Mouse (Mus musculus): ENCODE results near the gene Mnd1. TPM values are rescaled to one million over a fixed set of nuclear protein-coding genes. Genes with fewer than 3 reads are reported as not detected.

Gene Mnd1
- polyA plus RNA-seq, 1 experiment: 7.7 TPM

- Histone ChIP-seq H3K27me3 (ENCODE audit: control insufficient read depth, insufficient read depth, insufficient read length) (no peaks in the 10 kb centered on the region), H3K4me3 (no peak within 1 kb of the TSS), H3ac (ENCODE audit: control insufficient read depth, insufficient read length) (no peak within 1 kb of the TSS), H3K79me2 (ENCODE audit: control insufficient read depth, insufficient read depth) (no peaks in the 10 kb centered on the region), H3K36me3 (ENCODE audit: control insufficient read depth, insufficient read depth) (no peaks in the 10 kb centered on the region), H3K4me2 (ENCODE audit: low read depth) (no peak within 1 kb of the TSS)
- TF ChIP-seq MYOD1 (IDR thresholded peaks at IDR 0.05; ENCODE audit: control insufficient read depth in 1 of 3, insufficient read length in 2 of 3, low read depth in 2 of 3) (no peak), E2F4 (IDR thresholded peaks at IDR 0.05; ENCODE audit: insufficient read depth) (no peak), SRF (IDR thresholded peaks at IDR 0.05; ENCODE audit: control insufficient read depth, insufficient read length, low read depth) (no peak)
Measured at GRCm38 (mm10) chr3:84173581-84174154, 18.1 kb upstream of the Mnd1 start, which contains the start of gene Gm6525. Gm6525 (plus strand) TSS chr3:84174104.

- TF ChIP-seq CEBPB (IDR thresholded peaks at IDR 0.05; ENCODE audit: insufficient read depth, poor library complexity, severe bottlenecking) (no peak), SRF (IDR thresholded peaks at IDR 0.05; ENCODE audit: control insufficient read depth, insufficient read length, low read depth) (no peak), USF1 (IDR thresholded peaks at IDR 0.05; ENCODE audit: low read depth) (no peak), MYOG (IDR thresholded peaks at IDR 0.05; ENCODE audit: control insufficient read depth in 1 of 3, insufficient read depth in 1 of 3, insufficient read length in 2 of 3, low read depth in 2 of 3) (no peak), POLR2AphosphoS2 (IDR thresholded peaks at IDR 0.05; ENCODE audit: insufficient read length, low read depth) (no peak), REST (IDR thresholded peaks at IDR 0.05; ENCODE audit: insufficient read depth, insufficient read length) (no peak), MYOD1 (IDR thresholded peaks at IDR 0.05; ENCODE audit: control insufficient read depth in 1 of 3, insufficient read length in 2 of 3, low read depth in 2 of 3) (no peak), POLR2A (IDR thresholded peaks at IDR 0.05; ENCODE audit: insufficient read length, low read depth) (no peak), MAX (IDR thresholded peaks at IDR 0.05; ENCODE audit: low read depth) (no peak), TCF3 (IDR thresholded peaks at IDR 0.05; ENCODE audit: insufficient read length, low read depth) (no peak), E2F4 (IDR thresholded peaks at IDR 0.05; ENCODE audit: insufficient read depth) (no peak)
- Histone ChIP-seq H3K27me3 (ENCODE audit: control insufficient read depth, insufficient read depth, insufficient read length) (no peaks in the 10 kb centered on the region), H3K79me2 (ENCODE audit: control insufficient read depth, insufficient read depth) (no peaks in the 10 kb centered on the region), H3K4me3 (no peak overlapping the region), H3K36me3 (ENCODE audit: control insufficient read depth, insufficient read depth) (no peaks in the 10 kb centered on the region), H3ac (ENCODE audit: control insufficient read depth, insufficient read length) (no peak overlapping the region), H3K4me2 (ENCODE audit: low read depth) (no peak overlapping the region)
Measured at GRCm38 (mm10) chr3:84172406-84172805, 16.8 kb upstream of the Mnd1 start.

GRCm38 (mm10) chr3:84169393-84170005, 13.9 kb upstream of the Mnd1 start:
- Histone ChIP-seq H3ac (ENCODE audit: control insufficient read depth, insufficient read length) (no peak overlapping the region), H3K36me3 (ENCODE audit: control insufficient read depth, insufficient read depth) (peaks cover 5% of the 10 kb centered on the region), H3K4me2 (ENCODE audit: low read depth) (peak overlapping the region; percentile 13), H3K79me2 (ENCODE audit: control insufficient read depth, insufficient read depth) (no peaks in the 10 kb centered on the region), H3K4me3 (no peak overlapping the region), H3K27me3 (ENCODE audit: control insufficient read depth, insufficient read depth, insufficient read length) (no peaks in the 10 kb centered on the region)
- no peak for TF ChIP-seq TCF3 (IDR thresholded peaks at IDR 0.05; ENCODE audit: insufficient read length, low read depth)
- no peak for TF ChIP-seq POLR2AphosphoS2 (IDR thresholded peaks at IDR 0.05; ENCODE audit: insufficient read length, low read depth)
- no peak for TF ChIP-seq USF1 (IDR thresholded peaks at IDR 0.05; ENCODE audit: low read depth)
- TF ChIP-seq E2F4 (IDR thresholded peaks at IDR 0.05; ENCODE audit: insufficient read depth): no peak
- no peak for TF ChIP-seq REST (IDR thresholded peaks at IDR 0.05; ENCODE audit: insufficient read depth, insufficient read length)
- TF ChIP-seq SRF (IDR thresholded peaks at IDR 0.05; ENCODE audit: control insufficient read depth, insufficient read length, low read depth): no peak
- no peak for TF ChIP-seq MAX (IDR thresholded peaks at IDR 0.05; ENCODE audit: low read depth)
- no peak for TF ChIP-seq POLR2A (IDR thresholded peaks at IDR 0.05; ENCODE audit: insufficient read length, low read depth)
- no peak for TF ChIP-seq MYOD1 (IDR thresholded peaks at IDR 0.05; ENCODE audit: control insufficient read depth in 1 of 3, insufficient read length in 2 of 3, low read depth in 2 of 3)
- TF ChIP-seq MYOG (IDR thresholded peaks at IDR 0.05; ENCODE audit: control insufficient read depth in 1 of 3, insufficient read depth in 1 of 3, insufficient read length in 2 of 3, low read depth in 2 of 3): no peak
- TF ChIP-seq TCF12 (IDR thresholded peaks at IDR 0.05; ENCODE audit: insufficient read depth, poor library complexity, severe bottlenecking): no peak
- no peak for TF ChIP-seq CEBPB (IDR thresholded peaks at IDR 0.05; ENCODE audit: insufficient read depth, poor library complexity, severe bottlenecking)

GRCm38 (mm10) chr3:84168943-84169342, 13.4 kb upstream of the Mnd1 start:
- TF ChIP-seq USF1 (IDR thresholded peaks at IDR 0.05; ENCODE audit: low read depth) (no peak), MYOG (IDR thresholded peaks at IDR 0.05; ENCODE audit: control insufficient read depth in 1 of 3, insufficient read depth in 1 of 3, insufficient read length in 2 of 3, low read depth in 2 of 3) (no peak), TCF3 (IDR thresholded peaks at IDR 0.05; ENCODE audit: insufficient read length, low read depth) (no peak), POLR2AphosphoS2 (IDR thresholded peaks at IDR 0.05; ENCODE audit: insufficient read length, low read depth) (no peak)
- Histone ChIP-seq H3K36me3 (ENCODE audit: control insufficient read depth, insufficient read depth) (peaks cover 6% of the 10 kb centered on the region), H3K4me3 (no peak overlapping the region), H3K27me3 (ENCODE audit: control insufficient read depth, insufficient read depth, insufficient read length) (no peaks in the 10 kb centered on the region), H3ac (ENCODE audit: control insufficient read depth, insufficient read length) (no peak overlapping the region), H3K4me2 (ENCODE audit: low read depth) (no peak overlapping the region), H3K79me2 (ENCODE audit: control insufficient read depth, insufficient read depth) (no peaks in the 10 kb centered on the region)

GRCm38 (mm10) chr3:84166073-84166472, 10.5 kb upstream of the Mnd1 start:
- peaks cover 8% of the 10 kb centered on the region for H3K36me3 ChIP-seq (ENCODE audit: control insufficient read depth, insufficient read depth)
- no peak overlapping the region for H3K4me3 ChIP-seq
- H3K79me2 ChIP-seq (ENCODE audit: control insufficient read depth, insufficient read depth): no peaks in the 10 kb centered on the region
- H3K4me2 ChIP-seq (ENCODE audit: low read depth): no peak overlapping the region
- no peak for TF ChIP-seq POLR2A (IDR thresholded peaks at IDR 0.05; ENCODE audit: insufficient read length, low read depth)
- no peak for TF ChIP-seq E2F4 (IDR thresholded peaks at IDR 0.05; ENCODE audit: insufficient read depth)
- no peak for TF ChIP-seq CEBPB (IDR thresholded peaks at IDR 0.05; ENCODE audit: insufficient read depth, poor library complexity, severe bottlenecking)
- TF ChIP-seq MYOD1 (IDR thresholded peaks at IDR 0.05; ENCODE audit: control insufficient read depth in 1 of 3, insufficient read length in 2 of 3, low read depth in 2 of 3): no peak
- no peak for TF ChIP-seq TCF12 (IDR thresholded peaks at IDR 0.05; ENCODE audit: insufficient read depth, poor library complexity, severe bottlenecking)
- TF ChIP-seq REST (IDR thresholded peaks at IDR 0.05; ENCODE audit: insufficient read depth, insufficient read length): no peak
- TF ChIP-seq MAX (IDR thresholded peaks at IDR 0.05; ENCODE audit: low read depth): no peak
- no peak for TF ChIP-seq TCF3 (IDR thresholded peaks at IDR 0.05; ENCODE audit: insufficient read length, low read depth)
- no peak for TF ChIP-seq MYOG (IDR thresholded peaks at IDR 0.05; ENCODE audit: control insufficient read depth in 1 of 3, insufficient read depth in 1 of 3, insufficient read length in 2 of 3, low read depth in 2 of 3)
- TF ChIP-seq USF1 (IDR thresholded peaks at IDR 0.05; ENCODE audit: low read depth): no peak
- no peak for TF ChIP-seq SRF (IDR thresholded peaks at IDR 0.05; ENCODE audit: control insufficient read depth, insufficient read length, low read depth)
- TF ChIP-seq POLR2AphosphoS2 (IDR thresholded peaks at IDR 0.05; ENCODE audit: insufficient read length, low read depth): no peak
- H3K27me3 ChIP-seq (ENCODE audit: control insufficient read depth, insufficient read depth, insufficient read length): no peaks in the 10 kb centered on the region
- H3ac ChIP-seq (ENCODE audit: control insufficient read depth, insufficient read length): no peak overlapping the region
